Mouse (Mus musculus) lung, adult 18-20 months (tissue): ENCODE results near the gene Gucd1.
"Not testable (repeated sequence)": the region's sequence is repeated elsewhere in the genome, so short reads cannot be mapped to it uniquely, and the experiment has no call there.

Experiments used
- DNase-seq, 2 experiments: peaks; one replicate each; pipeline ENCODE4 v3.0.0; 2022; ENCODE audit warnings: mixed read lengths in 2 of 2

Gene Gucd1

DNA sequence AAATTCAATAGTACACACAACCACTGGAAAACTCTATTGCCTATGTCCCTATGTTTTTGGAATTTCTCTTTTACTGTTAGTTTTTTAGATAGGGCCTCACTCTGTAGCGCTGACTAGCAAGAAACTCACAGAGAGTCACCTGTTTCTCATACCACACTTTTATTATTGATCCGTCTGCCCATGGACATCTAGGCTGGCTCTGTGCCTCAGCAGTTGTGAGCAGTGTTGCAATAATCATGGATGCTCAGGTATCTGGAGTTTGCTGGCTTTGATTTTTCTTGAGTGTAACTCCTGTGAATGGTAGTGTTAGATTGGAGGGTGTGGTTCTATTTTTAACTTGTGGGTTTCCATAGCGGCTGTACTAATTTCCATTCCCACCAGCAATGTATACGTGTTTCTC lies 162.4 kb downstream of the Gucd1 start:
- DNase-seq: no peak

DNA sequence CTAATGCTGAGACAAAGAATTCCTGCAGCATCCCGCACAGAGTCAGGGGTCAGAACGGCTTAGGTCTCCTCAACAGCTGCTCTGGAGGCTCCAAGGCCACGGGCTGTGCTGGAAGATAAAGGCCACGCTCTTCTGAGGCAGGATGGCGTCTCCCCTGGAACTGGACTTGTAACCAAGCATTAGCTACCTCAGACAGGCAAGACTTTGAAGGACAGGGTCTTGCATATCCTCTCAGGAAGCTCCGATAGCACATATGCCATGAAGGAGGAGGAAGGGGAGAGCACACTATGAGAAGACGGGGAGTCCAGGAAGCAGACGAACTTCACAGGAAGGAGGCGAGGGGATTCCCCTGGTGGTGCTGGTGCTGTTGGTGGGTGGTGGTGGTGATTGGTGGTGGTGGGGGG lies 163.9 kb downstream of the Gucd1 start:
- not testable (repeated sequence) for DNase-seq

DNA sequence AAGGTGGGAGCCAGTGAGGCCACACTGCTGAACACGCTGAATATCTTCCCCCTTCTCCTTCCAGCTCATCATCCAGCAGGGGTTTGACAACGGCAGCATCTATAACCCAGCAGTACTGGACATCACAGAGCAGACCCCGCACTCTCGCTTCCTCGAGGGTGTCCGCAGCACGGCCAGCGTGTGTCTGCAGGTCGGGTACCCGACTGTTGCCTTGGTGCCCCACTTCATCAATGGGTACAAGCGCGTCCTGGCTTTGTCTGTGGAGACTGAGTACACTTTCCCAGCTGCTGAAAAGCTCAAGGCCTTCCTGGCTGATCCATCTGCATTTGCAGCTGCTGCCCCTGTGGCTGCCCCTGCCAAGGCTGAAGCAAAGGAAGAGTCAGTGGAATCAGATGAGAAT lies 165.2 kb downstream of the Gucd1 start:
- DNase-seq: no peak

DNA sequence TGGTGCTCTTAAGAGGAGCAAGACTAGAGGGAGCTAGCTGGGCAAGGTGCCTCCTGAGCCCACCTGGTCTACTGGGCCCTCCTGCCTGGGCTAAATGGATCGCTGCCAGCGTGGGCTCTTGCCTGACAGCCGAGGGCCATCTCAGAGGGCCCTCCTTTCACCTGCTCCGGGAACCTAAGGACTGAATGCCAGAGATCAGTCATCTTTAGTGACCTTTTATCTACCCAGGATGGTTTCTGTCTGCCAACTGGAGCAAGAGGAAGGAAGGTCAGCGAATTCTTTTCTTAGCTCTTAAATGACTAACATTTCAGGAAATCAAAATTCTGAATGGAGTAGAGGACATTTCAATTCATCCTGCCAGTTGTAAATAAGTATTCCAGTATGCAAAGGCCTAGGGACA lies 167.2 kb downstream of the Gucd1 start:
- no peak for DNase-seq

DNA sequence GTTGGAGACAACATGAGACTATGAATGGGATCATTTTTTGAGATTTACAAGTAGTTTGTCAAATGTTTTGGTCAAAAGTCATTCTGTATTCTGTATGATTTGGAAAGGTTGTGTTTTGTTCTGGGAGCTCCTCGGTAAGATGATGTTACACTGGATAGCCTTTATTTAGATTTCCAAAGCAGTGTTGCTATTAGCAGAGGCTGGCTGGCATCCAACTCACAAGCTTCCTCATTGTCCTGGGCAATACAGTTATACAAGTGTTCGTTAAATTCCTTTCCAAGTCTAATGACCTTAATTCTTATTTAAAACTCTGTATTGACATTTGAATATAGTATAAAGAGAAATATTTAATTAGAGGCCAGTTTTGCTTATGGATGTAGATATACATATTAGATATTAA lies 172.5 kb downstream of the Gucd1 start:
- no peak for DNase-seq

DNA sequence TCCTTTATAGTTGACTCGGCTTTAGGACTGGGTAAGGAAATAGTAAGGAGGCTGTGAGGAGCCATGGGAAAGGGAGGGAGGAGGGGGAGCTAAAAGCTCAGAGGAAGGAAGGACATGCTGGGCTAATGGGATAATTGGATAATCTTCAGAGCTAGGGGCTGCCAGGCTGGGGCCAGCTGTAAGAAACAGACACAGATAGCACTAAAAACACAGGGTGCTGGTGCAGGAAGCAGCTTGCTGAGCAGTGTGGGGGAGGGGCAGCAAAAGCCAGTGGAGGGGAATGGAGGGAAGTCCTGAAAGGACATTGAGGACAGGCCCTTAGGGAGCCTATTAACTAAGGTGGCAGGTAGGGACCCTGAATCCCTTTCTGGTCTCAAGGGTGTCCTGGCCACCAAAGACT lies 173.2 kb downstream of the Gucd1 start:
- DNase-seq: not testable (repeated sequence)

DNA sequence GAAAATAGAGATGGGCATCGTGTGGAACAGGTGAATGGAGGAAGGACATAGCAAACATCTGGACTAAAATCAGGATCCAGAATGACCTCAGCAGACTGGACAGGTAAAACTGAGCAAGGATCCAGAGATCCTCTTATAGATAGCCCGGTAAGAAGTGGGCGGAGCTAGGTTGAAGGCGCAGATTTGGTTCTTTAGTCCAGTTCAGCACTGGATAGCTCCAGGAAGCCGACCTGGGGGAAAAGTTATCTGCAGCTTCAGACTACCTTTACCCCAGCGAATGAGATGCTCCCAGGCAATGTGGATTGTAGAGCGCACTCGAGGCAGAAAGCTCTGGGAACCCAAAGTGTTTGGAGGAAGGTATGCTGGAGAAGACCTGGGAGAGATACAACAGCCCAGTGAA lies 175.8 kb downstream of the Gucd1 start:
- DNase-seq: no peak

DNA sequence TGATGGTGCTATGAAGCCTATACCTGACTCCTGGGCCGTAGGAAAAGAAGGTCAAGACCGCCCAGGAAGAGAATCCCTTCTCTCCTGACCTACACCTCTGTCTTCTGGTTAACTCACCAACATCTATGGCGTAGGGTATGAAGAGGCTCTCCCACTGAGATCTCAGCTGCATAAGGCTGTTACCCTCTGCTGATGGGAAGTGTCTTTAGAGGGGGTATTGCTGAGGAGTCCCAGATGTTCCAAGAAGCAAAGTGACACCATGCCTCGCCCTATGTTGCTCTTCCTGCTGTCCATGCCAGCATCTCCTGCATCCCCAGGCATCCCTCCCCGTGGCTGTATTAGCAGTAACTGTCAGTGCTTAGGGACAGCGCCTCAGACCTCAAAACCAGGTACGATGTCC lies 178.4 kb downstream of the Gucd1 start:
- DNase-seq: no peak

DNA sequence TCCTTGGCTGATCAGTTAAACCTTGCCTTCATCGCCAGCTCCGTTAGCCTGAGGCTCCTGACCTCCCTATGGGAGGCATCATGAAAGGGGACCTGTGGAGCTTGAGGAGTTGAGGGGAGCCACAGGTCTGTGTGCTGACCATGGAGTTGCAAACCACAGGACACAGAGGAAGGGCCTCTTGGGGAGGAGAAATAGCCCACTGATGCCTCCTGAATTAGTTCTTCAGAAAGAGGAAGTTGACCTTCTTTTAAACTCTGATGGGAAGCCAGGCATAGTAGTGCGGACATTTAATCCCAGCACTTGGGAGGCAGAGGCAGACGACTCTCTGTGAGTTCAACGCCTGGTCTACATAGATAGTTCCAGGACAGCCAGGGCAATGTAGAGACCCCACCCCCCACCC lies 178.9 kb downstream of the Gucd1 start:
- no peak for DNase-seq

DNA sequence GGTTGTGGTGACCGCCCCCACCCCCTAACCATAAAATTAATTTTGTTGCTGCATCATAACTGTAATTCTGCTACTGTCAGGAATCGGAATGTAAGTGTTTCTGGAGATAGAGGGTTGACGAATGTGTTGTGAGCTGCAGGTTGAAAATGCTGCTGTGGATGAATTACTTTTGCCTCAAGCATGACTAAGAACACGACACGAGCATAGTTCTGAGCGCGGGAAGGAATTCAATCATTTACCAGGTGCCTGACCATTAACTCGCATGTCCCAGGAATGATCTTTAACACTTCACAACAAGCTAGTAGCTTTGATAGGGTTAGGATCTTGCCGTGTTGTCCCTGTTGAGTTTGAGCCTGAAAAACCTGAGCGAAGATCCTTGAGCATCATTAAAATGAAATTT lies 180.5 kb downstream of the Gucd1 start:
- no peak for DNase-seq

DNA sequence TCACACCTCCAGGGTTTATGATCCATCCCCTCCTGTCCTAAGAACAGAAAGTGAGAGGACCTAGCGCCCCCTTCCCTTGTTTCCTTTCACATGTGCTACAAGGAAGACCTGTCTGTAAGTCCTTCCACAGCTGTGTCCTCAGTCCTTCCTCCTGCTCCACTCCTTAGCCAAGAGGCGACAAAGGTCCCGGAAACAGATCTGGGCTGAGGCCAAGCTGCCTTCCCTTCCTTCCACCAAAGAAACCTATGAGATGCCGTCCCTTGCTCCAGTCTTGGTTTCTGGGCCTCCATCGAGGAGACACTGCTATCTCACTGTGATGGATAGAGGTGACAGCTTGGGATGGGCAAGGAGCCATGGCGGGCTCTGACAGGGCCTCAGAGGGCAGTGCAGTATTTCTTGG lies 182.7 kb downstream of the Gucd1 start:
- no peak for DNase-seq

DNA sequence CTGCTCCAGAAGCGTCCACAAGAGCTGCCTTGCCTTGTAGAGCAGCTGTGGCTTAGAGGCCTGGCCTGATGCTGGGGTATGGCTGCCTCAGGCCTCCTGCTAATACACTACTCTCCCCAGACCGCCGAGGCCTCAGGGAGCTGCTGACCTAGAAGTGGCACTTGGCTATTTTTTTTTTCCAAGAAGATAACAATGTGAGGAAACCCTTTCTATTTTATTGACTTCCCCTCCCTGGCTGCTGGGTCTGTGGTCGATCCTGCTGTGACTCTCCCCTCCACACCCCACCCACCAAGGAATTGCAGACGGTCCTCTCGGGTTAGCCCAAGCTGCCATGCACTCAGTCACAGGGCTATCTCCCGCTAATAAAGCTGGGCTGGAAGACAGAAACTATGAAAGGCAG lies 183.6 kb downstream of the Gucd1 start:
- DNase-seq: no peak

DNA sequence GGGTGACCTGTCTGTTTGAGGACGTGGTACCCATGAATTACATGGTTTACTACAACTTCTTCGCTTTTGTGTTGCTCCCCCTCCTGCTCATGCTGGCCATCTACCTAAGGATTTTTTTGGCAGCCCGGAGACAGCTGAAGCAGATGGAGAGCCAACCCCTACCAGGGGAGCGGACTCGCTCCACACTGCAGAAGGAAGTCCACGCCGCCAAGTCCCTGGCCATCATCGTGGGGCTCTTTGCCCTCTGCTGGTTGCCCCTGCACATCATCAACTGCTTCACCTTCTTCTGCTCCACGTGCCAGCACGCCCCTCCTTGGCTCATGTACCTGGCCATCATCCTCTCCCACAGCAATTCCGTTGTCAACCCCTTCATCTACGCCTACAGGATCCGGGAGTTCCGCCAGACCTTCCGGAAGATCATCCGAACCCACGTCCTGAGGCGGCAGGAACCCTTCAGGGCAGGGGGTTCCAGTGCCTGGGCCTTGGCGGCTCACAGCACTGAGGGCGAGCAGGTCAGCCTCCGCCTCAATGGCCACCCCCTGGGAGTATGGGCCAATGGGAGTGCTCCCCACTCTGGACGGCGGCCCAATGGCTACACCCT lies 184.5 kb downstream of the Gucd1 start:
- no peak for DNase-seq

DNA sequence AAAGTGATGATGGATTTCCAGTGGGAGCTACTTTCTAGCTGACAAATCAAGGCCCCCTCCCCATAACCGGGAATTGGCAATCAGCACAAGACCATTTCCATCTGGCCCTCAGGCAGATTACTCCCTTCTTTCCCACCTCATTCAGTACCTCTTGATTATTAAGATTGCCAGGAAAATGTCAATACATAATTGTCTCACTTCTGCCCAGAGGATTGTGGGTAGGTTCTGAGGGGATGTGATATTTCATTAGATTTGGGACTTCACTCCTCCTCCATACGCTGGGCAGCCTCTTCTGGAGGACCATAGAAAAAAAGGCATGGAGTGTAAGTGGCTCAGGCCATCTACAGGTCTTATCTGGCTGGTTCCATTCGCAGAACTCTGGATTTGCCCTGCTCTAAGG lies 185.5 kb downstream of the Gucd1 start:
- DNase-seq: no peak

DNA sequence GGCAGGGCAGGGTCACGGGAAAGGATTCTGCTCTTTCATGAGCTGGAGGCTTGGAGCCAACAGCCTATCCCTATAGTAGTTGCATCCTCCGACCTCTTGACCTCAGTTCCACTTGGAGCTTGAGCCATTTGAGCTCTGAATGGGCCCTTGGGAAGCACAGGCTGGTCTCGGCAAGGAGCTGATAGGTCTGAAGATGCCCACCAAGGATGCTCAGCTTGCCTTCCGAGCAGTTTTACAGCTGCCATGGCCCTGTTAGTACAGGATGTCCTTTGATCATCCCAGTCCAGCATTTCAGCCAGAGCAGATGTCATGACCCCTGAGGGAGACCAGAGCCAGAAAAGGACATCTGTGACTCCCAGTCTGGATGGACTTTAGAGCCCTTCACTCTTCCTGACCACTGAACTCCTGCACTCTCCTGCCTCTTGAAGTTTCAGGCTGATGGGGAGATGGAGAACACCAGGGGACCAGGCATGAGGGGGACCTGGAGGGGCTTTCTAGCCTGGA lies 189.5 kb downstream of the Gucd1 start:
- no peak for DNase-seq

DNA sequence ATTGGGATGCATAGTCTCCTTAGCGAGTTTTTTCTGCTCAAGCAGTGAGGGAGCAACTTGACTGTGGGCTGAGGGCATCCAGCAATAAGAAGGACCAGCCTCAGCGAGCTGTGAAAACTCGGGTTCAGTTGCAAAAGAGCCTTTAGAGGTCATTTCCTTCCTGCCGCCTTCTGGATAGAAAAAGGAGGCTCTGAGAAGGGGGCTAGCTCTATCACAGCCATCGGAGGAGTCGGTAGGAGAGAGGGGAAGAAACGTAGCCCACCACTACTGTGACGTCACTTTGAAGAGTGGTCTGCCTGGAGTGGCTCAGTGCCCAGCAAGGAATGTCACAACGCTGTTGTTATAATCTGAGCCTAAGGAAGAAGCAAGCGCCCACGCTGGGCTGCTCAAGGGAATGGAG lies 190.7 kb downstream of the Gucd1 start:
- DNase-seq: no peak

DNA sequence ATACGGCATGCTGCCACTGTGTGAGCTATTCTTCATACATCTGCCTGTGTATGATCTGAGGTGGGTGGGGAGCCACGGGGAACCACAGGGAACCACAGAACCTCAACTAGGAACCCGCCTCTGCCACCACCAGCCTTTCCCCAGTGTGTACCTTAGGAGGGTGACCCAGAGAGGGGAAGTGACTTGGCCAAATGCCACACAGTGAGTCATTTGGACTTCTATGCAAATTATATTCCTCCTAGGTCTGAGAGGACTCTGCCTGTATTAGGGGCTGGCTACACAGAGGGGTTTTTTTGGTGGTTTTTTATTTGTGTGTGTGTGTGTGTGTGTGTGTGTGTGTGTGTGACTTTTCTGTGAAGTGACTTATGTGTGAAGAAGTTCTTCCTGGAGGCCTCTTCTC lies 191.2 kb downstream of the Gucd1 start:
- DNase-seq: peak; percentile 68 to 74

DNA sequence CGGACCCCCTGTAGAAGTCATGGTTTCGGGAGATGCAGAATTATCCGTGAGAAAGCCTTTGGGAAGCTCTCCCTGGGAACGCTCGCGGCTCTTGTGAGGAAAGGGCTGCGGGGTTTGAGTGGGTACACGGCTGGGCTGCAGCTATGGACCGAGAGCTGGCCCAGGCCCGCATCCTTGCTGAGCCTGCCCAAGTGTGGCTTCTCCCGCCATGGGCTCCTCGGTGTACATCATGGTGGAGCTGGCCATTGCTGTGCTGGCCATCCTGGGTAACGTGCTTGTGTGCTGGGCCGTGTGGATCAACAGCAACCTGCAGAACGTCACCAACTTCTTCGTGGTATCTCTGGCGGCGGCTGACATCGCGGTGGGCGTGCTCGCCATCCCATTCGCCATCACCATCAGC lies 192.0 kb downstream of the Gucd1 start:
- DNase-seq: no peak

DNA sequence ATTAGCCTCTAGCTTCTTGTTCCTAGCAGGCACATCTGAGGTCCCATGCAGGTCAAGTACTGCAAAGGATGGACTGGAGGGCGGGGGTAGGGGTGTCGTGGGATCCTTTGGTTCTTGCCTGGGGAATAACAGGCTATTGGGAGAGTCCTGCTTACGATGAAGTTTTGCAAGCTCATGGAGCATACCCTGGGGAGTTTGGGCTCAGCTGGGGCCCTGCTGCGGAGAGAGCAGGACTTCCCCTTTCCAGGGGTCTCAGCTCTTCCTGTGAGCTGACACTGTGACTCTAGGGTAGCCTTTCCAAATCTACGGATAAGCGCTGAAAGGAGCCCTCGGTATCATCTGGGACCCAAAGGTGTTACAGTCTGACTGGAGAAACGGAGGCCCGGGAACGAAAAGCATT lies 193.4 kb downstream of the Gucd1 start:
- no peak for DNase-seq

DNA sequence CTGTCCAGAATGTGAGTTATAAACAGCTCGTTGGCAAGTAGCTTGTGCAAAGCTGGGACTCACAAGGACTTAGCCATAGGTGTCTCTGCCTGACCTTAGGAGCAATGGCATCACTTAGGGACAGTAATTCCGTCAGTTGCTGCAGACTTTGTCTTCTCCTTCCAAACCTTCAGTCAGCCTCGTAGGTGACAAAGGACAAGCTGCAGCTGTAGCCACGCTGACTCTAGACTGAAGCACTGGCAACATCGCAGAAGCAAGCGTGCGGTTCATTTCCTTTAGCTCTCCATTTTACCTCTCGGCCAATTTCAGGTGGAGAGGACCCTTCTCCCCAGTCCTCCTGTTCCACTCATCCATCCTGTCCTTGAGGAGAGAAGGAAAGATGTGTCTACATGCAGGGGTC lies 193.8 kb downstream of the Gucd1 start:
- peak in 1 of 2 experiments; percentile 38 for DNase-seq

DNA sequence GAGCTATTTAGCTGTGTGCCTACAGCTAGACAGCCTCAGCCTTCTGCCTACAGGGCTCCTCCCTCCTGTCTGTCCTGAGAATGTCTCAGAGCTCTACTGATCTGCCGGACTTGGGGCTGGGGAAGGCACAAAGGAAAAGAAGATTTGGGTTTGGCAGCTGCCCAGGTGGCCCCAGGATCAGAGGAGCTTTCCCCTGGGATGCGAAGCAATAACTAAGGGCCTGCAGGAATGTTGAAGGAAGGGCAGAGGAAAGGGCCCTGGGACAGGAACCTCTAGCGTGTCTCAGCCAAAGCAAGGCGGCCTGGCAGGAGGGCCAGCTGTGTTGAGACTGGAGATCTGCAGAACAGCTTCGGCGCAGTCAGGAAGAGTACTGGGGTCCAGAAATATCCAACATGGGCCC lies 194.8 kb downstream of the Gucd1 start:
- no peak for DNase-seq

DNA sequence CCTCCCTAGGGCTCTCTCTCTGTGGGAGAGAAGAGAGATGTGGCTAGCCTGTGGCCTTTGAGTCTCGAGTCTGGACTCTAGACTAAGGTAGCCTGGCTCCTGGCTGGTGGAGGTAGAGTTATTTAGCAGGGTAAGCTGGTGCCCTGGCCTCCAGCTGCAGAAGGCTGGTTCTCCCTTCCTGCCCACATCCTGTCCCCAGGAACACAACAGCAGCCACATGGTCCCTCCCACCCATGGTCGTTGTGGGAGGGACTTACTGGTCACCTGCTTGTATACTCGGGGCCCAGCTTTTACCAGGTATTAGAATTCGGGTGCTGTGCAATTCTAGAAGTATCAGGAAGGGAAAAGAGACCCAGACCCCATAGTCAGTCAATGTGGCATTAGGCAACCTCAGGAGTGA lies 197.5 kb downstream of the Gucd1 start:
- no peak for DNase-seq

DNA sequence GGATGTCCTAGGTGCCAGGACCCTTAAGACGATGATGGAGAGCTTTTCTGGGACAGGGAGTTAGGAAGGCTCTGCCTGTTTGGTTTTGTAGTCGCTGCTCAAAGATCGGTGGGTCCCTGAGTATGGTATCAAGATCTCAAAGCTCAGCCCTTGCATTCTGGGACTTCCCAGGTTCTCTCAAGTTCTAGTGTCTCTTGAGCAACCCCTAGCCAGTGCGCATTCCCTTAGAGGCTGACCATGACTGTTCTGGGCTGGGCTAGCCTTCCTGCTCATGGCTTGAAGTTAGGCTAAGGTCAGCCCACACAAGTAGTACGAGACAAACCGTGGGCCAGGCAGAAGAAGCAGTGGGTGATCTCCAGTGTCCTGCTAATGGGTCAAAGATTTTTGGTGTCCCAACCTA lies 199.6 kb downstream of the Gucd1 start:
- no peak for DNase-seq

DNA sequence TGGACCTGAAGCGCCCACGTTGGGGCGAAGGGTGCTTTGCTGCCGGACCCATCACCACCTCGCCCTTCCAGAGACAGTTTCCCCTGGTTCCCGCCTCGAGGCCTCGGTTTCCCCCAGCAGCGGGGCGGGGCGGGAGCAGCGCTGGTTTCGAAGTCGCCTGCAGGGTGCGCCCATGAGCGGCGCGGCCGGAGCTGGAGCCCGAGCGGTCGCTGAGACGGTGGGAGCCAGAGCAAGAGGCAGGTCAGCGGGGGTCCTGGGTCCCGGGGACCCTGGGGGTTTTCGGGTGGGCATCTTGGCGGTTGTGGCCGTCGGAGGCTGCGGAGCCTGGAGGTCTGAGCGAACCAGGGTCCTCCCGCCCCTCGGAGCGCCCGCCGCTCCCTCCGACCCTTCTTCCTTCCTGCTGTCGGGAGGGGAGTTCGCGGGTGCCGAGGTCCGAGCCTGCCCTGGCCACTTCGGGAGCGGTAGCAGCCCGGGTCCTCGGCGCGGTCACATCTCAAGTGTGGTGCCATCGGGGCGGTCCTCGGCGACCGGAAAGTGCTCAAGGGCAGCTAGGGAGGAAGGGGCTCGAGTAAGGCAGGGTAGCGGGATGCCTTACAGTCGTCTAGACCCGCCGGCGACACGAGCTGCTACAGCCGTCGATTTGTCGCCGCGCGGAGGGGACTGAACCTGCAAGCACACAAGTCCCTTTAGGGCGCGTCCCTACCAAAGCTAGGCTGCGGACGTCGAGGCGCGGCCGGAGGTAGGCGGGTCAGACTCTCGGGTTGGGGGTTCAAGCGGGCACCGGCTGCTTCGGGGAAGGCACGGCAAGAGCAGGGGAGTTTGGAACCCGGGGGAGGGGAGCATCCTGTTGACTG lies 200.6 kb downstream of the Gucd1 start:
- DNase-seq: peak; percentile 50 to 57

DNA sequence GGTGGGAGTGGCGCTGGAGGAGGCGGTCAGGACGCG lies 201.1 kb downstream of the Gucd1 start, which contains the start of gene Adora2a:
Gene Adora2a, plus strand, starts transcription at position 6 of the 36 bp plus-strand sequence.
- DNase-seq: no peak
